Mouse (Mus musculus) CH12.LX (cell line): Measurements from ENCODE around the gene 3110009E18Rik. TPM values are rescaled to one million over a fixed set of nuclear protein-coding genes. Genes with fewer than 3 reads are reported as not detected.

Experiments used
- DNase-seq: peaks from one replicate; pipeline ENCODE4 v3.0.0-alpha.2; 2013; ENCODE audit errors: extremely low read depth
- H3K27ac ChIP-seq: 2 replicates; pipeline ENCODE4 v1.5.1; 2012; ENCODE audit warnings: low read depth, mild to moderate bottlenecking, control low read depth, moderate library complexity; ENCODE audit not compliant: insufficient read depth
- H3K27me3 ChIP-seq: replicated peaks from 2 replicates; pipeline ENCODE3; 2012; ENCODE audit warnings: inconsistent platforms
- H3K36me3 ChIP-seq, 2 experiments: replicated peaks in 1 of 2; 2 replicates each; pipeline versions ENCODE3 to v1.6.1; 2012; ENCODE audit warnings: inconsistent platforms in 1 of 2, low read length in 1 of 2, mild to moderate bottlenecking in 1 of 2, mixed read lengths in 1 of 2, moderate library complexity in 1 of 2; ENCODE audit not compliant: control insufficient read depth in 1 of 2, insufficient read depth in 1 of 2
- H3K4me1 ChIP-seq, 2 experiments: 2 replicates each; pipeline ENCODE4 v1.6.1; 2012; ENCODE audit warnings: inconsistent platforms in 1 of 2, moderate library complexity in 1 of 2; ENCODE audit not compliant: insufficient read depth in 2 of 2, control insufficient read depth in 1 of 2
- H3K4me2 ChIP-seq: 2 replicates; pipeline ENCODE4 v1.6.1; 2012; ENCODE audit warnings: low read depth, mild to moderate bottlenecking, control low read depth; ENCODE audit not compliant: poor library complexity, insufficient read depth, severe bottlenecking
- H3K4me3 ChIP-seq, 3 experiments: fragments of 150-350 bp in 1 of 3; sonication (generic) in 1 of 3; replicated peaks in 1 of 3; 2 replicates each; pipeline versions ENCODE3 to v1.5.1; 2011 to 2012; ENCODE audit warnings: low read depth in 2 of 3, low read length in 2 of 3, mild to moderate bottlenecking in 2 of 3, moderate library complexity in 2 of 3, control low read depth in 1 of 3, improper control_type of control experiment in 1 of 3, inconsistent platforms in 1 of 3, mixed read lengths in 1 of 3; ENCODE audit not compliant: poor library complexity in 1 of 3
- H3K79me2 ChIP-seq: replicated peaks from 2 replicates; pipeline ENCODE4 v1.6.1; 2012; ENCODE audit warnings: mild to moderate bottlenecking, moderate library complexity; ENCODE audit not compliant: control insufficient read depth, poor library complexity, insufficient read depth, severe bottlenecking; ENCODE audit errors: extremely low read depth
- H3K9ac ChIP-seq: 2 replicates; pipeline ENCODE4 v1.6.1; 2012; ENCODE audit warnings: low read depth, mild to moderate bottlenecking, control low read depth, moderate library complexity; ENCODE audit not compliant: insufficient read depth
- H3K9me3 ChIP-seq: replicated peaks from 2 replicates; pipeline ENCODE3; 2012; ENCODE audit warnings: low read length, inconsistent platforms, mixed read lengths
- BHLHE40 ChIP-seq: IDR thresholded peaks from 2 replicates; pipeline ENCODE4 v1.6.1; 2011; ENCODE audit warnings: mild to moderate bottlenecking, low read depth, low read length, improper control_type of control experiment
- CHD1 ChIP-seq: IDR thresholded peaks from 2 replicates; pipeline ENCODE4 v1.6.1; 2012; ENCODE audit warnings: low read depth, low read length, improper control_type of control experiment, inconsistent platforms
- CHD2 ChIP-seq: IDR thresholded peaks from 2 replicates; pipeline ENCODE4 v1.6.1; 2011; ENCODE audit warnings: low read length, improper control_type of control experiment
- CTCF ChIP-seq, 2 experiments: IDR thresholded peaks in 1 of 2; conservative IDR thresholded peaks in 1 of 2; 2 replicates each; pipeline ENCODE4 v1.5.1; 2011 to 2012; ENCODE audit warnings: low read depth in 2 of 2, low read length in 2 of 2, improper control_type of control experiment in 1 of 2, inconsistent platforms in 1 of 2, mild to moderate bottlenecking in 1 of 2, moderate library complexity in 1 of 2
- ELF1 ChIP-seq: IDR thresholded peaks from 2 replicates; pipeline ENCODE4 v1.6.1; 2014; ENCODE audit warnings: low read depth, mild to moderate bottlenecking, inconsistent platforms, low read length, improper control_type of control experiment
- ETS1 ChIP-seq: conservative IDR thresholded peaks from 2 replicates; pipeline ENCODE4 v1.6.1; 2012; ENCODE audit warnings: low read depth, mild to moderate bottlenecking, inconsistent platforms, low read length, improper control_type of control experiment, moderate library complexity
- GABPA ChIP-seq: IDR thresholded peaks from 2 replicates; pipeline ENCODE4 v1.6.1; 2012; ENCODE audit warnings: low read depth, low read length, improper control_type of control experiment, inconsistent platforms; ENCODE audit not compliant: insufficient replicate concordance
- MXI1 ChIP-seq: IDR thresholded peaks from 2 replicates; pipeline ENCODE4 v1.6.1; 2011; ENCODE audit warnings: mild to moderate bottlenecking, low read depth, low read length, improper control_type of control experiment
- MYC ChIP-seq: IDR thresholded peaks from 2 replicates; pipeline ENCODE4 v1.6.1; 2011; ENCODE audit warnings: low read depth, mild to moderate bottlenecking, improper control_type of control experiment, low read length
- NELFE ChIP-seq: IDR thresholded peaks from 2 replicates; pipeline ENCODE4 v1.6.1; 2011; ENCODE audit warnings: low read depth, low read length, improper control_type of control experiment
- NRF1 ChIP-seq: IDR thresholded peaks from 2 replicates; pipeline ENCODE4 v1.6.1; 2014; ENCODE audit warnings: low read depth, mild to moderate bottlenecking, inconsistent platforms, low read length, improper control_type of control experiment, moderate library complexity
- POLR2AphosphoS2 ChIP-seq: IDR thresholded peaks from 2 replicates; pipeline ENCODE4 v1.6.1; 2011; ENCODE audit warnings: low read depth, low read length, improper control_type of control experiment
- RAD21 ChIP-seq: IDR thresholded peaks from 2 replicates; pipeline ENCODE4 v1.6.1; 2011; ENCODE audit warnings: low read depth, mild to moderate bottlenecking, low read length, improper control_type of control experiment, moderate library complexity
- RCOR1 ChIP-seq: conservative IDR thresholded peaks from 2 replicates; pipeline ENCODE4 v1.6.1; 2012; ENCODE audit warnings: low read depth, mild to moderate bottlenecking, inconsistent platforms, low read length, improper control_type of control experiment
- SIN3A ChIP-seq: IDR thresholded peaks from 2 replicates; pipeline ENCODE4 v1.6.1; 2012; ENCODE audit warnings: low read length, improper control_type of control experiment, inconsistent platforms
- SMC3 ChIP-seq: IDR thresholded peaks from 2 replicates; pipeline ENCODE4 v1.6.1; 2011; ENCODE audit warnings: low read depth, low read length, improper control_type of control experiment
- TBP ChIP-seq: conservative IDR thresholded peaks from 2 replicates; pipeline ENCODE4 v1.6.1; 2011; ENCODE audit warnings: low read depth, low read length, improper control_type of control experiment
- TCF12 ChIP-seq: IDR thresholded peaks from 2 replicates; pipeline ENCODE4 v1.6.1; 2014; ENCODE audit warnings: low read depth, mild to moderate bottlenecking, inconsistent platforms, low read length, improper control_type of control experiment
- UBTF ChIP-seq: IDR thresholded peaks from 2 replicates; pipeline ENCODE4 v1.6.1; 2012; ENCODE audit warnings: low read depth, mild to moderate bottlenecking, inconsistent platforms, low read length, improper control_type of control experiment, moderate library complexity
- USF2 ChIP-seq: conservative IDR thresholded peaks from 2 replicates; pipeline ENCODE4 v1.6.1; 2011; ENCODE audit warnings: low read depth, low read length, improper control_type of control experiment
- ZC3H11A ChIP-seq: IDR thresholded peaks from 2 replicates; pipeline ENCODE4 v1.6.1; 2012; ENCODE audit warnings: low read depth, mild to moderate bottlenecking, inconsistent platforms, low read length, improper control_type of control experiment
- ZKSCAN1 ChIP-seq: IDR thresholded peaks from 2 replicates; pipeline ENCODE4 v1.6.1; 2012; ENCODE audit warnings: low read depth, inconsistent platforms, low read length, improper control_type of control experiment, borderline replicate concordance
- ZMIZ1 ChIP-seq: IDR thresholded peaks from 2 replicates; pipeline ENCODE4 v1.6.1; 2012; ENCODE audit warnings: low read depth, mild to moderate bottlenecking, inconsistent platforms, low read length, improper control_type of control experiment
- ZNF384 ChIP-seq: IDR thresholded peaks from 2 replicates; pipeline ENCODE4 v1.6.1; 2012; ENCODE audit warnings: low read depth, low read length, improper control_type of control experiment, inconsistent platforms
- dilution Hi-C: fragments of 300-500 bp; cut with MboI; formaldehyde crosslinking; loops from 2 replicates; pipeline ENCODE4 v1.14.3; 2020; ENCODE audit warnings: low sequenced_read_pairs; ENCODE audit not compliant: extremely low pct_unique_long_range_greater_than_20kb, extremely low pct_ligation_motif_present
- in situ Hi-C: fragments of 300-500 bp; cut with MboI; formaldehyde crosslinking; loops from 3 replicates; pipeline ENCODE4 v1.14.3; 2019; ENCODE audit warnings: low sequenced_read_pairs, low pct_ligation_motif_present, low pct_unique_long_range_greater_than_20kb, mixed read lengths
- polyA plus RNA-seq: library from polyadenylated mRNA; unstranded; fragments of >175 nt; gene quantifications from 2 replicates; pipeline ENCODE4 v1.2.1, GENCODE M21; 2012; ENCODE audit warnings: low read depth; ENCODE audit not compliant: insufficient read length
- total RNA-seq, 2 experiments: library from RNA; depleted of rRNA; stranded (reverse); fragments of 300-350 nt in 1 of 2; fragments of >200 nt in 1 of 2; gene quantifications; 2 replicates each; pipeline ENCODE4 v1.2.3; 2012 to 2014

3110009E18Rik gene
- total and polyA plus RNA-seq, 3 experiments = 2.7 to 5.9 (median 4.6) TPM

- no peak overlapping the region for H3K9ac ChIP-seq
- TF ChIP-seq TCF12 (no peak), UBTF (no peak), CHD2 (no peak), ZMIZ1 (no peak), MXI1 (no peak), CTCF (conservative IDR thresholded peaks at IDR 0.05 in 1 of 2, IDR thresholded peaks at IDR 0.05 in 1 of 2; ENCODE audit: low read depth in 2 of 2, low read length in 2 of 2) (no peak), ELF1 (no peak), ZKSCAN1 (no peak), GABPA (no peak)
- TF ChIP-seq, all 38 proteins: peak for 0
- Histone ChIP-seq H3K4me2 (no peak overlapping the region), H3K4me3 (no peak overlapping the region), H3K79me2 (no peaks in the 10 kb centered on the region), H3K9me3 (no peaks in the 10 kb centered on the region), H3K27me3 (peaks cover 1% of the 10 kb centered on the region), H3K4me1 (peaks cover 7 to 17% of the 10 kb centered on the region in 2 experiments), H3K27ac (no peak overlapping the region), H3K36me3 (no peaks in the 10 kb centered on the region)
- dilution Hi-C loops (no loop called here), in situ Hi-C loops (no loop called here)
- no peak for DNase-seq
These were observed 35.3 kb upstream of the 3110009E18Rik start for GRCm38 (mm10) chr1:120085696-120086095.

- TF ChIP-seq TBP (no peak), USF2 (no peak), SIN3A (no peak), ZNF384 (no peak), ZC3H11A (no peak), NELFE (no peak), CHD1 (no peak), MYC (no peak), ZMIZ1 (no peak), ETS1 (no peak), ELF1 (no peak), POLR2AphosphoS2 (no peak), NRF1 (no peak), BHLHE40 (no peak), RAD21 (no peak), RCOR1 (no peak), SMC3 (no peak)
- H3K9ac ChIP-seq = no peak overlapping the region
- H3K4me2 ChIP-seq = no peak overlapping the region
- no peaks in the 10 kb centered on the region for H3K9me3 ChIP-seq
- no peak for DNase-seq
- H3K79me2 ChIP-seq = no peaks in the 10 kb centered on the region
- H3K36me3 ChIP-seq = no peaks in the 10 kb centered on the region
- peaks cover 1% of the 10 kb centered on the region for H3K27me3 ChIP-seq
- peaks cover 0 to 7% of the 10 kb centered on the region in 2 experiments; a peak in 2 of 4 replicates for H3K4me1 ChIP-seq
- no peak overlapping the region for H3K4me3 ChIP-seq
- H3K27ac ChIP-seq = no peak overlapping the region
- dilution Hi-C loops (no loop called here), in situ Hi-C loops (no loop called here)
These were observed 34.3 kb upstream of the 3110009E18Rik start for GRCm38 (mm10) chr1:120086644-120087043.
